Mouse (Mus musculus) gastrocnemius, adult 2 months (tissue): ENCODE measurements at regions not wholly inside any gene's neighbourhood (a gene's known extent, or its start where the extent isn't known, plus 50 kb on each side); places are given as distances from the start of the nearest gene placed in this dataset.
"Not testable (repeated sequence)": the region's sequence is repeated elsewhere in the genome, so short reads cannot be mapped to it uniquely, and the experiment has no call there.

Experiments used
- DNase-seq: peaks from one replicate; pipeline ENCODE4 v3.0.0; 2022
- H3K27ac ChIP-seq: fragments of 200-600 bp; 2 replicates; pipeline ENCODE4 v1.8.1; 2022; ENCODE audit warnings: mild to moderate bottlenecking
- H3K4me3 ChIP-seq: fragments of 200-600 bp; 2 replicates; pipeline ENCODE4 v1.8.1; 2022; ENCODE audit warnings: mild to moderate bottlenecking, moderate library complexity
- CTCF ChIP-seq: fragments of 200-600 bp; IDR thresholded peaks from 2 replicates; pipeline ENCODE4 v1.8.1; 2022; ENCODE audit warnings: antibody characterized with exemption, mild to moderate bottlenecking, moderate library complexity
- intact Hi-C: fragments of 180-260 bp; cut with DNase I; formaldehyde crosslinking; loops from one replicate; pipeline ENCODE4 v1.15.1; 2025

GRCm38 (mm10) chr6:143451869-143452268, 284.8 kb downstream of the Etnk1 start:
- Histone ChIP-seq H3K27ac (no peak overlapping the region), H3K4me3 (no peak overlapping the region)
- intact Hi-C loops = no loop called here
- no peak for TF ChIP-seq CTCF
- DNase-seq = no peak

- no peak for TF ChIP-seq CTCF
- Histone ChIP-seq H3K4me3 (no peak overlapping the region), H3K27ac (no peak overlapping the region)
- intact Hi-C loops = no loop called here
- no peak for DNase-seq
Measured at GRCm38 (mm10) chr6:143454695-143455218, 287.7 kb downstream of the Etnk1 start.

- DNase-seq = no peak
- Histone ChIP-seq H3K4me3 (no peak overlapping the region), H3K27ac (no peak overlapping the region)
- peak; percentile 47 for TF ChIP-seq CTCF
- intact Hi-C loops = no loop called here
Measured at GRCm38 (mm10) chr6:143464907-143465537, 298.0 kb downstream of the Etnk1 start.

- intact Hi-C loops, H3K4me3 ChIP-seq, H3K27ac ChIP-seq, DNase-seq: not testable (repeated sequence)
Measured at GRCm38 (mm10) chr6:143472676-143473075, 305.7 kb downstream of the Etnk1 start.

GRCm38 (mm10) chr6:143474396-143474795, 307.4 kb downstream of the Etnk1 start:
- H3K27ac ChIP-seq = no peak overlapping the region
- no peak for DNase-seq
- TF ChIP-seq CTCF = no peak
- H3K4me3 ChIP-seq = no peak overlapping the region
- intact Hi-C loops = no loop called here

- H3K4me3 ChIP-seq = no peak overlapping the region
- H3K27ac ChIP-seq = no peak overlapping the region
- intact Hi-C loops = no loop called here
- no peak for TF ChIP-seq CTCF
- no peak for DNase-seq
Measured at GRCm38 (mm10) chr6:143475296-143475695, 308.3 kb downstream of the Etnk1 start.

- DNase-seq = no peak
- no peak for TF ChIP-seq CTCF
- intact Hi-C loops = no loop called here
- no peak overlapping the region for H3K4me3 ChIP-seq
- H3K27ac ChIP-seq = no peak overlapping the region
Measured at GRCm38 (mm10) chr6:143477396-143477795, 310.4 kb downstream of the Etnk1 start.

- TF ChIP-seq CTCF = no peak
- Histone ChIP-seq H3K27ac (no peak overlapping the region), H3K4me3 (no peak overlapping the region)
- intact Hi-C loops = no loop called here
- no peak for DNase-seq
Measured at GRCm38 (mm10) chr6:143479239-143479638, 312.2 kb downstream of the Etnk1 start.

GRCm38 (mm10) chr6:143479701-143480388, 312.8 kb downstream of the Etnk1 start:
- no peak for DNase-seq
- H3K4me3 ChIP-seq = no peak overlapping the region
- H3K27ac ChIP-seq = no peak overlapping the region
- TF ChIP-seq CTCF = no peak
- intact Hi-C loops = no loop called here

- intact Hi-C loops = no loop called here
- H3K4me3 ChIP-seq = no peak overlapping the region
- DNase-seq = no peak
- H3K27ac ChIP-seq = no peak overlapping the region
- TF ChIP-seq CTCF = peak; percentile 31
Measured at GRCm38 (mm10) chr6:143482272-143482671, 315.3 kb downstream of the Etnk1 start.

GRCm38 (mm10) chr6:143482868-143483267, 315.8 kb downstream of the Etnk1 start:
- Histone ChIP-seq H3K27ac (no peak overlapping the region), H3K4me3 (no peak overlapping the region)
- TF ChIP-seq CTCF = no peak
- no peak for DNase-seq
- intact Hi-C loops = no loop called here

GRCm38 (mm10) chr6:143484941-143485340, 317.9 kb downstream of the Etnk1 start:
- Histone ChIP-seq H3K27ac (no peak overlapping the region), H3K4me3 (no peak overlapping the region)
- intact Hi-C loops = no loop called here
- no peak for TF ChIP-seq CTCF
- DNase-seq = no peak

GRCm38 (mm10) chr6:143487003-143487402, 320.0 kb downstream of the Etnk1 start:
- no peak overlapping the region for H3K27ac ChIP-seq
- no peak for DNase-seq
- intact Hi-C loops = no loop called here
- no peak overlapping the region for H3K4me3 ChIP-seq
- no peak for TF ChIP-seq CTCF

- DNase-seq = no peak
- TF ChIP-seq CTCF = no peak
- H3K27ac ChIP-seq = no peak overlapping the region
- intact Hi-C loops = no loop called here
- H3K4me3 ChIP-seq = no peak overlapping the region
Measured at GRCm38 (mm10) chr6:143490019-143490418, 323.0 kb downstream of the Etnk1 start.
